Mouse (Mus musculus) cerebral cortex, adult 2 months (tissue): ENCODE results near the gene Epx.

ENCODE experiments used
- whole genome bisulfite sequencing: fragments of 180-500 bp; shearing (Covaris S2); methylation state at CpG from one replicate; pipeline ENCODE4 v1.1.7; 2018; 5-methylcytosine and 5-hydroxymethylcytosine counted together

Epx gene

GRCm38 (mm10) chr11:87875436-87875835 is at the start of gene Epx:
Gene Epx, minus strand, starts transcription at chr11:87875536.
- 85% methylated on average over 6 of the region's 6 CpGs for whole genome bisulfite sequencing

GRCm38 (mm10) chr11:87920966-87921365 is 45.6 kb upstream of the Epx start, which contains the start of gene Olfr464:
Gene Olfr464, minus strand, starts transcription at chr11:87920967.
- WGBS: 30% methylated on average over 5 of the region's 5 CpGs

GRCm38 (mm10) chr11:87920301-87920700 is 45.0 kb upstream of the Epx start:
- WGBS: 33% methylated on average over 2 of the region's 2 CpGs

- 74% methylated on average over 1 of the region's 1 CpGs for WGBS
Measured at GRCm38 (mm10) chr11:87916005-87916404, 40.7 kb upstream of the Epx start.

GRCm38 (mm10) chr11:87904331-87904730 is 29.0 kb upstream of the Epx start:
- 80% methylated on average over 3 of the region's 3 CpGs for WGBS

GRCm38 (mm10) chr11:87897287-87897686 is 22.0 kb upstream of the Epx start, which contains the start of gene Olfr463:
Gene Olfr463, minus strand, starts transcription at chr11:87897387.

GRCm38 (mm10) chr11:87892168-87892567 is 16.8 kb upstream of the Epx start, which contains the start of gene Olfr462:
Gene Olfr462, minus strand, starts transcription at chr11:87892268.
- WGBS: 91% methylated on average over 6 of the region's 6 CpGs

- 82% methylated on average over 5 of the region's 5 CpGs for WGBS
Measured at GRCm38 (mm10) chr11:87884856-87885255, 9.5 kb upstream of the Epx start.

GRCm38 (mm10) chr11:87883493-87883892 is 8.2 kb upstream of the Epx start:
- WGBS: 45% methylated on average over 5 of the region's 5 CpGs

- 76% methylated on average over 4 of the region's 4 CpGs for WGBS
Measured at GRCm38 (mm10) chr11:87881714-87882113, 6.4 kb upstream of the Epx start.

- 74% methylated on average over 9 of the region's 9 CpGs for whole genome bisulfite sequencing
Measured at GRCm38 (mm10) chr11:87879826-87880225, 4.5 kb upstream of the Epx start.

- 39% methylated on average over 8 of the region's 8 CpGs for WGBS
Measured at GRCm38 (mm10) chr11:87871766-87872165, 3.6 kb downstream of the Epx start.

- WGBS: 92% methylated on average over 2 of the region's 2 CpGs
Measured at GRCm38 (mm10) chr11:87870096-87870495, 5.2 kb downstream of the Epx start.

GRCm38 (mm10) chr11:87866891-87867290 is 8.4 kb downstream of the Epx start:
- WGBS: 88% methylated on average over 1 of the region's 2 CpGs

GRCm38 (mm10) chr11:87862805-87863204 is 12.5 kb downstream of the Epx start:
- 95% methylated on average over 13 of the region's 13 CpGs for WGBS

- 91% methylated on average over 9 of the region's 9 CpGs for WGBS
Measured at GRCm38 (mm10) chr11:87860426-87860825, 14.9 kb downstream of the Epx start.

GRCm38 (mm10) chr11:87859273-87859672 is 16.1 kb downstream of the Epx start:
- 94% methylated on average over 11 of the region's 11 CpGs for WGBS

GRCm38 (mm10) chr11:87854550-87854949 is 20.8 kb downstream of the Epx start:
- 88% methylated on average over 7 of the region's 7 CpGs for WGBS

GRCm38 (mm10) chr11:87853597-87853954 is 21.8 kb downstream of the Epx start:
- WGBS: 20% methylated on average over 8 of the region's 8 CpGs

- 3% methylated on average over 40 of the region's 40 CpGs for WGBS
Measured at GRCm38 (mm10) chr11:87852690-87853596, 22.4 kb downstream of the Epx start, which contains the start of gene Mks1. Gene Mks1, plus strand, starts transcription at chr11:87853215.

- WGBS: 68% methylated on average over 6 of the region's 6 CpGs
Measured at GRCm38 (mm10) chr11:87847884-87848283, 27.5 kb downstream of the Epx start.

GRCm38 (mm10) chr11:87846968-87847600 is 28.3 kb downstream of the Epx start:
- 89% methylated on average over 12 of the region's 12 CpGs for WGBS

- WGBS: 87% methylated on average over 3 of the region's 3 CpGs
Measured at GRCm38 (mm10) chr11:87841436-87841835, 33.9 kb downstream of the Epx start.
